Mouse (Mus musculus) limb, embryonic 11.5 days (tissue): ENCODE measurements at regions not wholly inside any gene's neighbourhood (a gene's known extent, or its start where the extent isn't known, plus 50 kb on each side); places are given as distances from the start of the nearest gene placed in this dataset.

Experiments used
- ATAC-seq: fragments of 200-750 bp; cut with Nextera tagmentation; 2 replicates; pipeline ENCODE4 v1.8.0; 2017; ENCODE audit warnings: low read depth; ENCODE audit not compliant: insufficient number of reproducible peaks, low FRiP score, low TSS enrichment
- DNase-seq: peaks from one replicate; pipeline ENCODE4 v3.0.0-alpha.2; 2015; ENCODE audit warnings: low spot score
- H3K27ac ChIP-seq: fragments of 300-500 bp; sonication (generic); replicated peaks from 2 replicates; pipeline ENCODE4 v1.5.1; 2014; ENCODE audit warnings: low read depth, mild to moderate bottlenecking, low read length
- H3K27me3 ChIP-seq: fragments of 300-500 bp; sonication (generic); 2 replicates; pipeline ENCODE4 v1.6.1; 2014; ENCODE audit warnings: mild to moderate bottlenecking, low read length, mixed read lengths; ENCODE audit not compliant: control insufficient read depth, insufficient read depth
- H3K36me3 ChIP-seq: fragments of 300-500 bp; sonication (generic); 2 replicates; pipeline ENCODE4 v1.6.1; 2014; ENCODE audit warnings: mild to moderate bottlenecking, low read length, moderate library complexity, mixed read lengths; ENCODE audit not compliant: control insufficient read depth, insufficient read depth
- H3K4me1 ChIP-seq: fragments of 300-500 bp; sonication (generic); 2 replicates; pipeline ENCODE4 v1.6.1; 2014; ENCODE audit warnings: low read length, mixed read lengths; ENCODE audit not compliant: control insufficient read depth, insufficient read depth
- H3K4me2 ChIP-seq: fragments of 300-500 bp; sonication (generic); 2 replicates; pipeline ENCODE4 v1.6.1; 2014; ENCODE audit warnings: low read depth, mild to moderate bottlenecking, moderate library complexity; ENCODE audit not compliant: severe bottlenecking
- H3K4me3 ChIP-seq: fragments of 300-500 bp; sonication (generic); 2 replicates; pipeline ENCODE4 v1.5.1; 2014; ENCODE audit warnings: low read depth, low read length
- H3K9ac ChIP-seq: fragments of 300-500 bp; sonication (generic); 2 replicates; pipeline ENCODE4 v1.6.1; 2014; ENCODE audit warnings: mild to moderate bottlenecking, low read length
- H3K9me3 ChIP-seq: fragments of 300-500 bp; sonication (generic); 2 replicates; pipeline ENCODE4 v1.6.1; 2016; ENCODE audit warnings: low read length; ENCODE audit not compliant: control insufficient read depth
- WGBS: fragments of 180-500 bp; shearing (Covaris S2); extraction: QIAGEN DNeasy Blood & Tissue Kit; methylation state at CpG from one replicate; pipeline ENCODE4 v1.1.7; 2014; 5-methylcytosine and 5-hydroxymethylcytosine counted together

GRCm38 (mm10) chr13:28433445-28433844 is 176.1 kb downstream of the Gm11361 start:
- Histone ChIP-seq H3K9ac (no peak overlapping the region), H3K36me3 (no peaks in the 10 kb centered on the region), H3K4me2 (no peak overlapping the region), H3K27me3 (no peaks in the 10 kb centered on the region), H3K4me1 (no peaks in the 10 kb centered on the region), H3K27ac (no peak overlapping the region), H3K9me3 (no peaks in the 10 kb centered on the region), H3K4me3 (no peak overlapping the region)
- DNase-seq (no peak), ATAC-seq (no peak)
- 68% methylated on average over 2 of the region's 2 CpGs for WGBS

GRCm38 (mm10) chr13:28432017-28432416 is 174.7 kb downstream of the Gm11361 start:
- no peaks in the 10 kb centered on the region for H3K9me3 ChIP-seq
- DNase-seq (no peak), ATAC-seq (no peak)
- H3K27me3 ChIP-seq: no peaks in the 10 kb centered on the region
- no peak overlapping the region for H3K4me3 ChIP-seq
- no peak overlapping the region for H3K27ac ChIP-seq
- no peaks in the 10 kb centered on the region for H3K4me1 ChIP-seq
- H3K4me2 ChIP-seq: no peak overlapping the region
- WGBS: 75% methylated on average over 2 of the region's 2 CpGs
- H3K9ac ChIP-seq: no peak overlapping the region
- no peaks in the 10 kb centered on the region for H3K36me3 ChIP-seq

DNA sequence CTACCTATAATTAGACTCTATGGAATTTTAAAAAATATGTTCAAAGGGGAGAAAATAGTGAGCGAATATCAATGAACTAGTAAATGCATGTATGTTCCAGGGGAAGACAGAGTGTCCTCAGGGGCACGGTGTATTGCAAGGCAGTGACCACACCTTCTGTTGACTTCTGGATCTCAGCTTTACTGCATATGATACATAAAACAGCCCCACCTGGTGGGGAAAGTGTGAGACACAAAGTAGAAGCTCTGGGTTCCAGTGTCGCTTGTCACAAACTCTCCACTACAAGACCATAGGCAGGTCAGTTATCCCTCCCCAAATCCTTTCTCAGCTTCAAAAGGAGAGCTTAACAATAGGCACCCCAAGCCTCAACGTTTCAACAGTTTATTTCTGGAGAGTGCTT is 168.8 kb downstream of the Gm11361 start:
- Histone ChIP-seq H3K36me3 (no peaks in the 10 kb centered on the region), H3K9me3 (no peaks in the 10 kb centered on the region), H3K4me1 (no peaks in the 10 kb centered on the region; the same call in 1 of the 2 replicates), H3K4me2 (no peak overlapping the region), H3K27ac (no peak overlapping the region), H3K4me3 (no peak overlapping the region), H3K9ac (no peak overlapping the region), H3K27me3 (no peaks in the 10 kb centered on the region)
- 76% methylated on average over 4 of the region's 4 CpGs for WGBS
- DNase-seq: no peak
- no peak for ATAC-seq

DNA sequence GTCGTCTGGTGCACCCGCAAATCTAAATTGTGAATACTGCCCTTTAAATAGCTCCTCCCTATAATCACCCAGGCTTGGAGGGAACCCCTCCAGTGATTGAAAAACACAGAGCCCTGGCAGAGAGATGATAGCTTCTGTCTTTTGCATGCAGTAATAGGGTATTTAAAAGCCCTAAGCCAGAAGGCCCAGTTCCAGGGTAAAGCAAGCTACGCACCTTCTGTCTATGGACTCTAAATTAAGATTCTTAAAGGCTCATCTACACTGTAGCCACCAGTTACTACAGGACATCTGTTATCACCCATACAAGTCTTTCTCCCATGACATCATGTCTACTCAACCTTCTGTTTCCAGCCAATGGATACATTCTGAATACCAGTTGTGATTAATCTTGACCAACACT is 167.8 kb downstream of the Gm11361 start:
- no peaks in the 10 kb centered on the region; the same call in 1 of the 2 replicates for H3K9me3 ChIP-seq
- 57% methylated on average over 3 of the region's 3 CpGs for WGBS

GRCm38 (mm10) chr13:28424446-28425059 is 167.2 kb downstream of the Gm11361 start:
- no peak overlapping the region for H3K27ac ChIP-seq
- no peaks in the 10 kb centered on the region; the same call in 1 of the 2 replicates for H3K4me1 ChIP-seq
- no peaks in the 10 kb centered on the region; the same call in 1 of the 2 replicates for H3K9me3 ChIP-seq
- no peak overlapping the region for H3K4me3 ChIP-seq
- ATAC-seq (no peak), DNase-seq (no peak)
- H3K27me3 ChIP-seq: no peaks in the 10 kb centered on the region
- no peaks in the 10 kb centered on the region for H3K36me3 ChIP-seq
- H3K4me2 ChIP-seq: no peak overlapping the region
- H3K9ac ChIP-seq: no peak overlapping the region
- WGBS: 39% methylated on average over 8 of the region's 8 CpGs

More for the DNA sequence above, 167.8 kb downstream of the Gm11361 start:
- Histone ChIP-seq H3K4me3 (no peak overlapping the region), H3K27ac (no peak overlapping the region), H3K9ac (no peak overlapping the region), H3K36me3 (no peaks in the 10 kb centered on the region), H3K4me1 (no peaks in the 10 kb centered on the region; the same call in 1 of the 2 replicates), H3K27me3 (no peaks in the 10 kb centered on the region), H3K4me2 (no peak overlapping the region)
- no peak for ATAC-seq
- DNase-seq: no peak

- ATAC-seq: no peak
- Histone ChIP-seq H3K9me3 (no peaks in the 10 kb centered on the region; the same call in 1 of the 2 replicates), H3K4me3 (no peak overlapping the region), H3K9ac (no peak overlapping the region), H3K4me2 (no peak overlapping the region), H3K27me3 (no peaks in the 10 kb centered on the region), H3K36me3 (no peaks in the 10 kb centered on the region), H3K27ac (no peak overlapping the region), H3K4me1 (peaks cover 26% of the 10 kb centered on the region)
- DNase-seq: no peak
- WGBS: 93% methylated on average over 3 of the region's 3 CpGs
These were observed 164.0 kb downstream of the Gm11361 start for GRCm38 (mm10) chr13:28421309-28421708.

DNA sequence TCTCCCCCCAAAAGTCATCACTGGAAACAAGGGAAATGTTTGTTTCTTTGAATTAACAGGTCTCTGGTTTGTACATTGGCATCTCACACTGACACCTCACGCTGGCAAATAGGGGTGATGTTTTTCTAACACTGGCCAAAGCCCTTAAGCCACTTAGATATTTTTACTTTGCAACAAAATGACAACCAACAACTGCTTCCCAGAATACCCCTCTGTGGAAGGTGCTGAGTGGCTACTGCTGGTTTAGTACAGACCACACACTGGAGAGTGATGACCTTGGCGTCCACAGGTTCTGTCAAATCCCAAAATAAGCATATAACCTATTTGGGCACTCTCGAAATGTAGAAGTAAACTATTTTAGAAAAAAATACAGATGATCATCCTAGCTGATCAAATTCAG is 163.3 kb downstream of the Gm11361 start:
- WGBS: 88% methylated on average over 3 of the region's 3 CpGs

DNA sequence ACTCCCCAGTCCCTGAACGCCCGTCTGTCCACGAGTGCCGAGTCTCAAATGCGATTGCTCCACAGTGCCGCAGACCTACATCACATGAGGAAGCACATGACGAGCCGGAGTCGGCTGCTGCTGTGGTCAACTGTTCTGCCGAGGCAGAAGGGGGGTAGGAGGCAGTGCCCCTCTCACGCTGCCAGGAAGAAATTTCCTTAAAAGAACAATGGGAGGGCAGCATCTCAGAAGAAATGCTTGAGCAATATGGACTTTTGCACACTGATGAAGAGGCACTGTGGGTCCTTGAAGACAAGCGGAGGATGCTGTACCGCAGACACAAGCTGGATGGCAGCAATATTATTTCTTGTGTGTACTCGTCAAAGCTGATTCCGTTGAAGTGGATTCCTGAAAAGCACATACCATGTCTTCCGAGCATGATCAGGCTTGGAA is 162.6 kb downstream of the Gm11361 start:
- no peaks in the 10 kb centered on the region for H3K27me3 ChIP-seq
- WGBS: 74% methylated on average over 16 of the region's 16 CpGs
- no peaks in the 10 kb centered on the region; the same call in 1 of the 2 replicates for H3K9me3 ChIP-seq
- no peak overlapping the region for H3K27ac ChIP-seq
- DNase-seq: no peak
- no peak overlapping the region for H3K9ac ChIP-seq
- H3K4me2 ChIP-seq: no peak overlapping the region
- no peaks in the 10 kb centered on the region for H3K36me3 ChIP-seq
- peaks cover 29% of the 10 kb centered on the region for H3K4me1 ChIP-seq
- no peak overlapping the region for H3K4me3 ChIP-seq
- no peak for ATAC-seq

More for the DNA sequence above, 163.3 kb downstream of the Gm11361 start:
- no peak overlapping the region for H3K9ac ChIP-seq
- ATAC-seq (no peak), DNase-seq (no peak)
- peaks cover 29% of the 10 kb centered on the region for H3K4me1 ChIP-seq
- H3K27me3 ChIP-seq: no peaks in the 10 kb centered on the region
- H3K9me3 ChIP-seq: no peaks in the 10 kb centered on the region; the same call in 1 of the 2 replicates
- no peak overlapping the region for H3K27ac ChIP-seq
- H3K36me3 ChIP-seq: no peaks in the 10 kb centered on the region
- H3K4me2 ChIP-seq: no peak overlapping the region
- H3K4me3 ChIP-seq: no peak overlapping the region
